Mouse (Mus musculus) hindbrain, embryonic 11.5 days (tissue): ENCODE data around the gene Cdh23. TPM values are rescaled to one million over a fixed set of nuclear protein-coding genes. Genes with fewer than 3 reads are reported as not detected.

Experiments
- ATAC-seq: fragments of 200-750 bp; cut with Nextera tagmentation; 2 replicates; pipeline ENCODE4 v1.8.0; 2017; ENCODE audit warnings: mild to moderate bottlenecking, moderate TSS enrichment, moderate library complexity; ENCODE audit not compliant: low FRiP score
- DNase-seq: peaks from one replicate; pipeline ENCODE4 v3.0.0-alpha.2; 2015; ENCODE audit warnings: low spot score
- H3K27ac ChIP-seq: fragments of 300-500 bp; sonication (generic); 2 replicates; pipeline ENCODE4 v1.5.1; 2014; ENCODE audit warnings: mild to moderate bottlenecking, low read depth, low read length
- H3K27me3 ChIP-seq: fragments of 300-500 bp; sonication (generic); 2 replicates; pipeline ENCODE4 v1.6.1; 2014; ENCODE audit warnings: mild to moderate bottlenecking, low read length, moderate library complexity, mixed read lengths; ENCODE audit not compliant: control insufficient read depth, insufficient read depth
- H3K36me3 ChIP-seq: fragments of 300-500 bp; sonication (generic); 2 replicates; pipeline ENCODE4 v1.6.1; 2014; ENCODE audit warnings: mild to moderate bottlenecking, low read length, moderate library complexity, mixed read lengths; ENCODE audit not compliant: control insufficient read depth, insufficient read depth
- H3K4me1 ChIP-seq: fragments of 300-500 bp; sonication (generic); replicated peaks from 2 replicates; pipeline ENCODE4 v1.6.1; 2014; ENCODE audit warnings: low read length, mixed read lengths; ENCODE audit not compliant: control insufficient read depth, insufficient read depth
- H3K4me2 ChIP-seq: fragments of 300-500 bp; sonication (generic); replicated peaks from 2 replicates; pipeline ENCODE4 v1.6.1; 2014; ENCODE audit warnings: mild to moderate bottlenecking, low read depth, low read length
- H3K4me3 ChIP-seq: fragments of 300-500 bp; sonication (generic); 2 replicates; pipeline ENCODE4 v1.5.1; 2014; ENCODE audit warnings: low read depth, low read length
- H3K9ac ChIP-seq: fragments of 300-500 bp; sonication (generic); 2 replicates; pipeline ENCODE4 v1.6.1; 2014; ENCODE audit warnings: low read depth, low read length
- H3K9me3 ChIP-seq: fragments of 300-500 bp; sonication (generic); 2 replicates; pipeline ENCODE4 v1.6.1; 2016; ENCODE audit warnings: low read length; ENCODE audit not compliant: control insufficient read depth
- WGBS: fragments of 180-500 bp; shearing (Covaris S2); extraction: QIAGEN DNeasy Blood & Tissue Kit; methylation state at CpG from one replicate; pipeline ENCODE4 v1.1.7; 2014; 5-methylcytosine and 5-hydroxymethylcytosine counted together
- polyA plus RNA-seq: library from polyadenylated mRNA; unstranded; fragments of >200 nt; fragmentation: Nextera tagmentation; extraction: Ambion mirVana; gene quantifications from 2 replicates; pipeline ENCODE4 v1.2.1, GENCODE M21; 2014

Cdh23 gene
- polyA plus RNA-seq, 1 experiment from 2014 or later, result 1.6 TPM

GRCm38 (mm10) chr10:60369405-60369804 is 326.9 kb downstream of the Cdh23 start:
- no peak for DNase-seq
- Histone ChIP-seq H3K4me2 (no peak overlapping the region), H3K4me3 (no peak overlapping the region), H3K36me3 (no peaks in the 10 kb centered on the region), H3K9ac (no peak overlapping the region), H3K9me3 (no peaks in the 10 kb centered on the region), H3K27me3 (no peaks in the 10 kb centered on the region), H3K27ac (no peak overlapping the region), H3K4me1 (no peaks in the 10 kb centered on the region)
- 83% methylated on average over 6 of the region's 6 CpGs for WGBS
- ATAC-seq, result no peak

- no peaks in the 10 kb centered on the region for H3K27me3 ChIP-seq
- H3K9me3 ChIP-seq, result no peaks in the 10 kb centered on the region
- no peak overlapping the region for H3K4me2 ChIP-seq
- H3K4me1 ChIP-seq, result no peaks in the 10 kb centered on the region
- no peaks in the 10 kb centered on the region for H3K36me3 ChIP-seq
- no peak overlapping the region for H3K9ac ChIP-seq
- DNase-seq (no peak), ATAC-seq (no peak)
- no peak overlapping the region for H3K4me3 ChIP-seq
- H3K27ac ChIP-seq, result no peak overlapping the region
- whole genome bisulfite sequencing, result 76% methylated on average over 4 of the region's 4 CpGs
Measured at GRCm38 (mm10) chr10:60367904-60368303, 328.4 kb downstream of the Cdh23 start.

GRCm38 (mm10) chr10:60367145-60367544 is 329.1 kb downstream of the Cdh23 start:
- ATAC-seq (no peak), DNase-seq (no peak)
- Histone ChIP-seq H3K4me2 (no peak overlapping the region), H3K27ac (no peak overlapping the region), H3K9ac (no peak overlapping the region), H3K9me3 (no peaks in the 10 kb centered on the region), H3K4me1 (no peaks in the 10 kb centered on the region), H3K36me3 (no peaks in the 10 kb centered on the region), H3K4me3 (no peak overlapping the region), H3K27me3 (no peaks in the 10 kb centered on the region)
- 92% methylated on average over 2 of the region's 2 CpGs for WGBS

DNA sequence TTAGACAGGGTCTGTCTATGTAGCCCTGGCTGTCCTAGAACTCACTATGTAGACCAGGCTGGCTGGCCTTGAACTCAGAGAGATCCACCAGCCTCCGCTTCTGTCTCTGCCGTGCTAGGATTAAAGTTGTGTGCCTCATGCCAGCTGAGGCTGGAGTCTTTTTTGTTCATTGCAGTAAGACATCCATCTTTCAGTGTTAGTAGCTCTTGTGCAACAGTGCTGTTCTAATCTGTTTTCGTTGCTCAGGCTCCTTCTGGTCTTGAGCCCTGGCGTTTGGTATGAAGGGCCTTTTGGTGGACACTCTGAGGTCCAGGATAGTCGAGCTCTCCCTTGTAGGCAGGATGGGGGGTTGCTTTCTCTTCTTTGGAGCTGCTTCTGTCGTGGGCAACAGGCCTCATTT is 332.9 kb downstream of the Cdh23 start:
- Histone ChIP-seq H3K9ac (no peak overlapping the region), H3K27me3 (no peaks in the 10 kb centered on the region), H3K4me2 (no peak overlapping the region), H3K9me3 (no peaks in the 10 kb centered on the region), H3K27ac (no peak overlapping the region), H3K4me3 (no peak overlapping the region), H3K36me3 (no peaks in the 10 kb centered on the region), H3K4me1 (no peaks in the 10 kb centered on the region)
- DNase-seq, result no peak
- ATAC-seq, result no peak
- WGBS, result 63% methylated on average over 6 of the region's 6 CpGs

GRCm38 (mm10) chr10:60362310-60362628 is 334.0 kb downstream of the Cdh23 start:
- Histone ChIP-seq H3K36me3 (no peaks in the 10 kb centered on the region), H3K4me2 (no peak overlapping the region), H3K27ac (no peak overlapping the region), H3K4me3 (no peak overlapping the region), H3K9ac (no peak overlapping the region), H3K27me3 (no peaks in the 10 kb centered on the region), H3K4me1 (no peaks in the 10 kb centered on the region), H3K9me3 (no peaks in the 10 kb centered on the region)
- ATAC-seq, result no peak
- DNase-seq, result no peak
- 65% methylated on average over 2 of the region's 2 CpGs for WGBS

GRCm38 (mm10) chr10:60361615-60362309 is 334.5 kb downstream of the Cdh23 start:
- WGBS, result 69% methylated on average over 12 of the region's 12 CpGs
- DNase-seq (no peak), ATAC-seq (no peak)
- no peaks in the 10 kb centered on the region for H3K9me3 ChIP-seq
- H3K36me3 ChIP-seq, result no peaks in the 10 kb centered on the region
- no peaks in the 10 kb centered on the region for H3K27me3 ChIP-seq
- no peak overlapping the region for H3K27ac ChIP-seq
- no peaks in the 10 kb centered on the region for H3K4me1 ChIP-seq
- no peak overlapping the region for H3K4me2 ChIP-seq
- H3K4me3 ChIP-seq, result no peak overlapping the region
- no peak overlapping the region for H3K9ac ChIP-seq

DNA sequence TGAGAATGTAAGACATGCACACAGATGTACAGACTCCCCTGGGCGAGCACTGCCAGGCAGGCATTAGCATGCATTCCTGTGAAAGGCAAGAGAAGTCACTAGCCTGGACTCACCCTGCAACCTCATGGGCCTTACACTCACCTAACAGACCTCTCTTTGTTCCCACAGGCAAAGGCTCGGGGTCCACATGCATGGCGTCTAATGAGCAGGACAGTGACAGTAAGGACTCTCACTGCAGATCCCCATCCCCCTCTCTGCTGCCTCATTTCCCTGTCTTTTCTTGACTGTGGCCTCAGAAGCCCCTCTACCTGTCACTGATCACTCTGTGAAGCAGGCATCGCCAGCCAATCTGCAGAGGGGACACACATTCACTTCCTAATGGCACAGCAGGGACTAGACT is 337.5 kb downstream of the Cdh23 start:
- Histone ChIP-seq H3K4me3 (no peak overlapping the region), H3K36me3 (no peaks in the 10 kb centered on the region), H3K27me3 (no peaks in the 10 kb centered on the region), H3K9me3 (no peaks in the 10 kb centered on the region), H3K27ac (no peak overlapping the region), H3K9ac (no peak overlapping the region), H3K4me1 (no peaks in the 10 kb centered on the region), H3K4me2 (no peak overlapping the region)
- no peak for DNase-seq
- ATAC-seq, result no peak
- 46% methylated on average over 4 of the region's 4 CpGs for WGBS

DNA sequence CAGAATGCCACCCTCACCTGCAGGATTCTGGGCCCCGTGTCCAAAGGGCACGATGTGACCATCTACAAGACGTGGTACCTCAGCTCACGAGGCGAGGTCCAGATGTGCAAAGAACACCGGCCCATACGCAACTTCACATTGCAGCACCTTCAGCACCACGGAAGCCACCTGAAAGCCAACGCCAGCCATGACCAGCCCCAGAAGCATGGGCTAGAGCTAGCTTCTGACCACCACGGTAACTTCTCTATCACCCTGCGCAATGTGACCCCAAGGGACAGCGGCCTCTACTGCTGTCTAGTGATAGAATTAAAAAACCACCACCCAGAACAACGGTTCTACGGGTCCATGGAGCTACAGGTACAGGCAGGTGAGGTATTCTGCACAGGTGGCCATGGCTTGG is 338.4 kb downstream of the Cdh23 start:
- DNase-seq, result no peak

GRCm38 (mm10) chr10:60357441-60357840 is 338.8 kb downstream of the Cdh23 start:
- 84% methylated on average over 4 of the region's 4 CpGs for WGBS
- H3K36me3 ChIP-seq, result no peaks in the 10 kb centered on the region
- no peak overlapping the region for H3K27ac ChIP-seq
- H3K9ac ChIP-seq, result no peak overlapping the region
- no peak overlapping the region for H3K4me2 ChIP-seq
- DNase-seq, result no peak
- H3K27me3 ChIP-seq, result no peaks in the 10 kb centered on the region
- no peaks in the 10 kb centered on the region for H3K9me3 ChIP-seq
- H3K4me3 ChIP-seq, result no peak overlapping the region
- H3K4me1 ChIP-seq, result peaks cover 3% of the 10 kb centered on the region; the same call in 1 of the 2 replicates
- no peak for ATAC-seq

More for the DNA sequence above, 338.4 kb downstream of the Cdh23 start:
- H3K4me3 ChIP-seq, result no peak overlapping the region
- H3K4me2 ChIP-seq, result no peak overlapping the region
- peaks cover 3% of the 10 kb centered on the region; the same call in 1 of the 2 replicates for H3K4me1 ChIP-seq
- WGBS, result 95% methylated on average over 14 of the region's 14 CpGs
- H3K9ac ChIP-seq, result no peak overlapping the region
- no peaks in the 10 kb centered on the region for H3K27me3 ChIP-seq
- no peak overlapping the region for H3K27ac ChIP-seq
- ATAC-seq, result no peak
- no peaks in the 10 kb centered on the region for H3K36me3 ChIP-seq
- no peaks in the 10 kb centered on the region for H3K9me3 ChIP-seq
